Mouse (Mus musculus) intestine, embryonic 15.5 days (tissue): ENCODE results near the gene Osbpl10. TPM values are rescaled to one million over a fixed set of nuclear protein-coding genes. Genes with fewer than 3 reads are reported as not detected.

Experiments used
- ATAC-seq: fragments of 200-750 bp; cut with Nextera tagmentation; 2 replicates; pipeline ENCODE4 v1.8.0; 2017; ENCODE audit warnings: moderate TSS enrichment, moderate library complexity
- H3K27ac ChIP-seq: fragments of 300-500 bp; sonication (generic); 2 replicates; pipeline ENCODE4 v1.5.1; 2015; ENCODE audit warnings: mild to moderate bottlenecking, inconsistent platforms
- H3K27me3 ChIP-seq: fragments of 300-500 bp; sonication (generic); replicated peaks from 2 replicates; pipeline ENCODE4 v1.6.1; 2015; ENCODE audit warnings: inconsistent platforms
- H3K36me3 ChIP-seq: fragments of 300-500 bp; sonication (generic); 2 replicates; pipeline ENCODE4 v1.6.1; 2015; ENCODE audit warnings: inconsistent platforms
- H3K4me1 ChIP-seq: fragments of 300-500 bp; sonication (generic); replicated peaks from 2 replicates; pipeline ENCODE4 v1.6.1; 2015; ENCODE audit warnings: inconsistent platforms
- H3K4me2 ChIP-seq: fragments of 300-500 bp; sonication (generic); replicated peaks from 2 replicates; pipeline ENCODE4 v1.6.1; 2015; ENCODE audit warnings: mild to moderate bottlenecking, inconsistent platforms
- H3K4me3 ChIP-seq: fragments of 300-500 bp; sonication (generic); replicated peaks from 2 replicates; pipeline ENCODE4 v1.5.1; 2015; ENCODE audit warnings: inconsistent platforms
- H3K9ac ChIP-seq: fragments of 300-500 bp; sonication (generic); 2 replicates; pipeline ENCODE4 v1.6.1; 2015; ENCODE audit warnings: inconsistent platforms
- H3K9me3 ChIP-seq: fragments of 300-500 bp; sonication (generic); 2 replicates; pipeline ENCODE4 v1.6.1; 2016; ENCODE audit warnings: inconsistent platforms
- WGBS: fragments of 180-500 bp; shearing (Covaris S2); methylation state at CpG from one replicate; pipeline ENCODE4 v1.1.7; 2015; 5-methylcytosine and 5-hydroxymethylcytosine counted together
- polyA plus RNA-seq: library from polyadenylated mRNA; unstranded; fragments of >200 nt; fragmentation: Nextera tagmentation; extraction: Ambion mirVana; gene quantifications from 2 replicates; pipeline ENCODE4 v1.2.1, GENCODE M21; 2015

The Osbpl10 gene
- polyA plus RNA-seq, 1 experiment from 2014 or later, result 2.5 TPM

GRCm38 (mm10) chr9:115201264-115201663 is 222.9 kb downstream of the Osbpl10 start:
- 86% methylated on average over 6 of the region's 6 CpGs for WGBS
- Histone ChIP-seq H3K4me3 (no peak overlapping the region), H3K4me2 (no peak overlapping the region), H3K27ac (no peak overlapping the region), H3K4me1 (no peaks in the 10 kb centered on the region; the same call in none of the 2 replicates), H3K27me3 (no peaks in the 10 kb centered on the region), H3K9me3 (no peaks in the 10 kb centered on the region), H3K36me3 (no peaks in the 10 kb centered on the region), H3K9ac (no peak overlapping the region)
- no peak for ATAC-seq

DNA sequence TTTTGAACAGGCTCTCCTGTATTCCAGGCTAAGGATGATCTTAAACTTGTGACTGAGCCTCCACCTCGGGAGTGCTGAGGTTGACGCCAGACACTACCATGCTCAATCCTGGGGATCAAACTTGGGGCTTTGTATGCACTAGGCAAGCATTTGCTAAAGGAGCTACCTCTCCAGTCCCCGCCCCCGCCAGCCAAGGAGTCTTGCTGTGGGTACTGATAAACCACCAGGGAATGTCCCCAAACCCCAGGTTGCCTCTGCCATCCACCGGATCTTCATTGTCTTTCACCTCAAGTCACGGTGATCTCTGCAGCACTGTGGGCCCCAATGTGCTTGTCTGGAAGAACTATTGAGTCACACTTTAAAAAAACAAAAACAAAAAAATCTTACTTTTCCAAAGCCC is 224.8 kb downstream of the Osbpl10 start:
- H3K4me2 ChIP-seq, result no peak overlapping the region
- H3K36me3 ChIP-seq, result no peaks in the 10 kb centered on the region; the same call in 1 of the 2 replicates
- 63% methylated on average over 6 of the region's 6 CpGs for WGBS
- H3K4me1 ChIP-seq, result no peaks in the 10 kb centered on the region; the same call in none of the 2 replicates
- no peak for ATAC-seq
- no peak overlapping the region for H3K9ac ChIP-seq
- H3K27ac ChIP-seq, result no peak overlapping the region
- no peak overlapping the region for H3K4me3 ChIP-seq
- H3K27me3 ChIP-seq, result no peaks in the 10 kb centered on the region
- no peaks in the 10 kb centered on the region for H3K9me3 ChIP-seq

GRCm38 (mm10) chr9:115205491-115205890 is 227.1 kb downstream of the Osbpl10 start:
- Histone ChIP-seq H3K4me2 (peak overlapping the region; percentile 45), H3K4me1 (no peaks in the 10 kb centered on the region; the same call in none of the 2 replicates), H3K27me3 (no peaks in the 10 kb centered on the region), H3K36me3 (no peaks in the 10 kb centered on the region; the same call in 1 of the 2 replicates), H3K27ac (no peak overlapping the region), H3K9ac (no peak overlapping the region), H3K4me3 (no peak overlapping the region), H3K9me3 (no peaks in the 10 kb centered on the region)
- peak; percentile 86 for ATAC-seq
- WGBS, result 3% methylated on average over 6 of the region's 6 CpGs

DNA sequence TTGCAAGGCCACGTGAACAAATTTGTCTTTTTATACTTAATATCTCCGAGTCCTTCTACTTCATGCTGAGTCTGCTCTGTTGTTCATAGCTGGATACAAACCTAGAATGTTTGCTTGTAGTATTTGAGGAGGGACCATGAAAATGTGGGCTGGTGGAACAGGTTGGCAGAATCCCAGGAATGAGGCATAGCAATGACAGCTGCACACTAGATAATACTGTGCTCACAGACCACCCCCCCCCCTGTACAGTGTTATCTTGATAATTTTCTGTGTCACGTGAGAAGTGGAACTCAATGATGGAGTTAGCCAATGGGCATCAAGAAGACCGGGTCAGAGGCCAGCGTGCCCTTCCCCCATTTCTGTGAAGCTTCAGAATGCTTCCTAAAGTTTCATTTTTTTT is 227.8 kb downstream of the Osbpl10 start:
- ATAC-seq, result 0 out of 2 replicates have a peak, but pooled peaks have one; percentile 30
- H3K4me2 ChIP-seq, result no peak overlapping the region
- H3K27ac ChIP-seq, result no peak overlapping the region
- no peak overlapping the region for H3K4me3 ChIP-seq
- no peaks in the 10 kb centered on the region; the same call in none of the 2 replicates for H3K4me1 ChIP-seq
- WGBS, result 53% methylated on average over 5 of the region's 5 CpGs
- no peaks in the 10 kb centered on the region; the same call in 1 of the 2 replicates for H3K36me3 ChIP-seq
- no peaks in the 10 kb centered on the region for H3K27me3 ChIP-seq
- no peaks in the 10 kb centered on the region for H3K9me3 ChIP-seq
- no peak overlapping the region for H3K9ac ChIP-seq

DNA sequence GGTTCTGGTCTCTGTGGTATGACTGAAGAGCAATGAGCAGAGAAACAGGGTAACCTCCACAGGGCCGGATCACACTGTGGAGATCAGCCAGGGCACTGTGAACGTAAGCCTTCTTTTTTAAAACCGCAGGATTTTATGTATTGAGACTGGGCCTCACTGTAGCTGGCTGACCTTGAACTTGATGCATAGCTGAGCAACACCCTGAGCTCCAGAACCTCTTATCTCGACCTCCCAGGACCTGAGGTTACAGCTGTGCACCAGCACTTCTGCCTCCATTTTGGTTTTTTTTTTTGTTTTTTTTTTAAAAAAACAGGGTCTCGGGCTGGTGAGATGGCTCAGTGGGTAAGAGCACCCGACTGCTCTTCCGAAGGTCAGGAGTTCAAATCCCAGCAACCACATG is 231.4 kb downstream of the Osbpl10 start:
- Histone ChIP-seq H3K36me3 (no peaks in the 10 kb centered on the region; the same call in 1 of the 2 replicates), H3K9ac (no peak overlapping the region), H3K4me3 (no peak overlapping the region), H3K27me3 (no peaks in the 10 kb centered on the region), H3K4me2 (no peak overlapping the region), H3K9me3 (no peaks in the 10 kb centered on the region), H3K4me1 (peaks cover 1% of the 10 kb centered on the region), H3K27ac (no peak overlapping the region)
- WGBS, result 85% methylated on average over 7 of the region's 7 CpGs
- no peak for ATAC-seq

DNA sequence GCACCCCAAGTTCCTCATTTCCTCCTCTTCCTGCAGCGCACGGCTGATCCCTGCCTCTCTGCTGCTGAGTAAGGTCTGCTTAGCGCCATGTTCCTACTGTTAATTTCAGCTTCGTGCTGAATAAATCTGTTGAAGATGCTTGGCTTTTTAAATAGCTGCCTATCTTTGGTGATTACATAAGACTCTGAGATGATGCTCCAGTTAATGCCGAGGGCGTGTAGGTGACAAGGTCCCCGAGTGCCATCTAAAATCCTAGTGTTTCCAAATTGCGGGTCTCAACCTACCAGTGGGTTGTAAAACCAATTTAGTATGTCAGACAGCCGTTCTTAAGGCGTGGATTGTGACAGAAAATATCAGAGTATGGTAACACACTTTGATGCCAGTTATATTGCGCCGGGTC is 232.2 kb downstream of the Osbpl10 start:
- Histone ChIP-seq H3K36me3 (no peaks in the 10 kb centered on the region; the same call in 1 of the 2 replicates), H3K4me3 (no peak overlapping the region), H3K9ac (no peak overlapping the region), H3K4me1 (peaks cover 8% of the 10 kb centered on the region), H3K9me3 (no peaks in the 10 kb centered on the region), H3K27ac (no peak overlapping the region), H3K27me3 (no peaks in the 10 kb centered on the region), H3K4me2 (no peak overlapping the region)
- 84% methylated on average over 12 of the region's 12 CpGs for WGBS
- no peak for ATAC-seq

GRCm38 (mm10) chr9:115213755-115214264 is 235.4 kb downstream of the Osbpl10 start:
- H3K27ac ChIP-seq, result no peak overlapping the region
- no peak overlapping the region for H3K4me2 ChIP-seq
- no peaks in the 10 kb centered on the region for H3K27me3 ChIP-seq
- WGBS, result 89% methylated on average over 5 of the region's 5 CpGs
- no peak for ATAC-seq
- no peak overlapping the region for H3K9ac ChIP-seq
- H3K36me3 ChIP-seq, result no peaks in the 10 kb centered on the region
- H3K4me1 ChIP-seq, result peaks cover 12% of the 10 kb centered on the region
- H3K9me3 ChIP-seq, result no peaks in the 10 kb centered on the region
- no peak overlapping the region for H3K4me3 ChIP-seq

- no peak overlapping the region for H3K9ac ChIP-seq
- H3K4me3 ChIP-seq, result no peak overlapping the region
- no peak overlapping the region for H3K4me2 ChIP-seq
- H3K27me3 ChIP-seq, result no peaks in the 10 kb centered on the region
- H3K4me1 ChIP-seq, result peaks cover 12% of the 10 kb centered on the region
- 0 out of 2 replicates have a peak overlapping the region, but pooled peaks have one; percentile 58 for H3K27ac ChIP-seq
- ATAC-seq, result peak; percentile 25
- H3K9me3 ChIP-seq, result no peaks in the 10 kb centered on the region
- no peaks in the 10 kb centered on the region for H3K36me3 ChIP-seq
- 19% methylated on average over 7 of the region's 7 CpGs for WGBS
These were observed 236.5 kb downstream of the Osbpl10 start for GRCm38 (mm10) chr9:115214572-115215571.

GRCm38 (mm10) chr9:115215830-115216701 is 237.7 kb downstream of the Osbpl10 start:
- no peak overlapping the region for H3K9ac ChIP-seq
- H3K4me1 ChIP-seq, result peaks cover 12% of the 10 kb centered on the region
- H3K4me3 ChIP-seq, result no peak overlapping the region
- H3K27me3 ChIP-seq, result no peaks in the 10 kb centered on the region
- peak overlapping the region; percentile 43 for H3K4me2 ChIP-seq
- no peaks in the 10 kb centered on the region for H3K9me3 ChIP-seq
- WGBS, result 27% methylated on average over 21 of the region's 21 CpGs
- peak overlapping the region; percentile 58; the same call in 1 of the 2 replicates for H3K27ac ChIP-seq
- peak; percentile 93 for ATAC-seq
- no peaks in the 10 kb centered on the region for H3K36me3 ChIP-seq

DNA sequence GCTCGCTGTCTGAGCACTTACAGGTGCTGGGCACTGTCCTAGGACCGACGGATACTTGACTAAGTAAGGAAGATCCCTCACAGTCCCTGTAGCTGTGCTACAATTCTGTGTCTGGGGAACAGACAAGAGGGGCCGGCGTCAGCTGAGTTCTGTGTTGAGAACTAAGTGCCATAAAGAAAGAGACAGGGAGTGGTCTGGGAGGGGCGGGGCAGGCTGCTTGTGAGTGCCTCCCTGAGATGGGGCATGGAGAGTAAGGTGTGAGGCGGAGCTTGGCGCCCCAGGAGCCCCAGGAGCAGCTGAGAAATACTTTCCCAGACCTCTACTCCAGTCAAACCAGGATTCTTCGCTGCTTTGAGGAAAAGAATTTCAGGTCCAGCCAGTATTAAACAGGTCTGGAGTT is 239.6 kb downstream of the Osbpl10 start:
- H3K4me1 ChIP-seq, result peaks cover 12% of the 10 kb centered on the region
- H3K36me3 ChIP-seq, result no peaks in the 10 kb centered on the region
- H3K9me3 ChIP-seq, result no peaks in the 10 kb centered on the region
- no peak overlapping the region for H3K4me3 ChIP-seq
- H3K9ac ChIP-seq, result no peak overlapping the region
- H3K27ac ChIP-seq, result no peak overlapping the region
- 24% methylated on average over 9 of the region's 9 CpGs for WGBS
- ATAC-seq, result peak; percentile 50; the same call in 1 of the 2 replicates
- no peak overlapping the region for H3K4me2 ChIP-seq
- no peaks in the 10 kb centered on the region for H3K27me3 ChIP-seq

DNA sequence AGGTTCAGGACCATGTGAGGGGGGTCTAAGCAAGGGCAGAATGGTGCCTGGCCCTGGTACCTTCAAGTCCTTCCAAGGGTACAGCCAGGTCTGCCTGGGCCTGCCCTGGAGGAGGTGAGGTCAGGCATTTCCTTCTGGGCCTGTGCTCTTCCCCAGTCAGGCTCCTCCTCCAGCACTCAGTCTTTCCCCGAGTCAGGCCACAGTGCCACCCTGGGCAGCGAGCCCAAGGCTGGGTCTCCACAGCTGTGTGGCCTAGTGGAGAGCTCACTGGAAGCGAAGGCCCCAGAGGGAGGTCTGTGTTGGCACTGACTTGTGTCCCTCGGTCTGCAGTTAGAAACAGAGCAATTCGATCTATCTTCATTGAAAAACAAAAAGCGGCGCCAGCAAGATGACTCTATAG is 242.1 kb downstream of the Osbpl10 start:
- no peak overlapping the region for H3K4me3 ChIP-seq
- 83% methylated on average over 7 of the region's 7 CpGs for WGBS
- no peak overlapping the region for H3K27ac ChIP-seq
- no peaks in the 10 kb centered on the region for H3K9me3 ChIP-seq
- ATAC-seq, result no peak
- H3K4me1 ChIP-seq, result peaks cover 4% of the 10 kb centered on the region
- no peak overlapping the region for H3K4me2 ChIP-seq
- no peaks in the 10 kb centered on the region for H3K36me3 ChIP-seq
- no peaks in the 10 kb centered on the region for H3K27me3 ChIP-seq
- no peak overlapping the region for H3K9ac ChIP-seq

DNA sequence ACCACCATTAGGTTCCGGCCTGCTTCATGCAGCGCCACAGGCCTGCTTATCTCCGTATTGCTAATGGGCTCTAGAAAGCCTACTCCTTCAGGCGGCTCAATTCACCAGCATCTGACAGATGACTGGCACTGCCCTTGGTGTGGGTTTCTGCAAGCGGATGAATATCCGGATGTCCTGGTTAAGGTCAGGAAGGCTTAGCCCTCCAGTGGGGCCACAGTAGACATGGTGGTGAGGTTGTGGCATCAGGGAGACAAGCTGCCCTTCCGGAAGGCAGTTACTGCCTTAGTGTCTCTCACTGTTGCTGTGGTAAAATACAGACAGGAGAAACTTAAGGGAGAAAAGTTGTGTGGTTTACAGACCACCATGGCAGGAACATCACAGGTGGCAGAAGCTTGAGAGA is 242.9 kb downstream of the Osbpl10 start:
- WGBS, result 92% methylated on average over 7 of the region's 7 CpGs

More for the DNA sequence above, 242.9 kb downstream of the Osbpl10 start:
- no peaks in the 10 kb centered on the region for H3K4me1 ChIP-seq
- no peak for ATAC-seq
- no peak overlapping the region for H3K4me3 ChIP-seq
- no peak overlapping the region for H3K4me2 ChIP-seq
- no peaks in the 10 kb centered on the region for H3K9me3 ChIP-seq
- no peak overlapping the region for H3K9ac ChIP-seq
- no peak overlapping the region for H3K27ac ChIP-seq
- H3K27me3 ChIP-seq, result no peaks in the 10 kb centered on the region
- H3K36me3 ChIP-seq, result no peaks in the 10 kb centered on the region
